Mouse (Mus musculus): ENCODE data around the gene Ksr2. TPM values are rescaled to one million over a fixed set of nuclear protein-coding genes. Genes with fewer than 3 reads are reported as not detected.

Ksr2 gene
- polyA plus RNA-seq, 1 experiment from 2014 or later: 2.6 TPM

GRCm38 (mm10) chr5:117546694-117547268 lies 133.0 kb downstream of the Ksr2 start:
- Histone ChIP-seq H3K27me3 (no peaks in the 10 kb centered on the region), H3K27ac (replicated peaks) (no peak overlapping the region), H3K4me3 (no peak overlapping the region), H3K9me3 (0 out of 2 replicates have a peak, but pooled peaks cover 4% of the 10 kb centered on the region), H3K9ac (replicated peaks) (no peak overlapping the region), H3K4me1 (no peaks in the 10 kb centered on the region), H3K4me2 (replicated peaks) (no peak overlapping the region), H3K36me3 (no peaks in the 10 kb centered on the region)
- WGBS: 86% methylated on average over 25 of the region's 25 CpGs
- ATAC-seq (ENCODE audit: low FRiP score, low read depth): no peak

- Histone ChIP-seq H3K4me3 (no peak overlapping the region), H3K9ac (replicated peaks) (no peak overlapping the region), H3K9me3 (no peaks in the 10 kb centered on the region; the same call in 1 of the 2 replicates), H3K27ac (replicated peaks) (no peak overlapping the region), H3K27me3 (no peaks in the 10 kb centered on the region), H3K36me3 (no peaks in the 10 kb centered on the region), H3K4me2 (replicated peaks) (no peak overlapping the region), H3K4me1 (no peaks in the 10 kb centered on the region)
- no peak for ATAC-seq (ENCODE audit: low FRiP score, low read depth)
- 69% methylated on average over 9 of the region's 9 CpGs for WGBS
These were observed 137.2 kb downstream of the Ksr2 start for GRCm38 (mm10) chr5:117550992-117551391.

GRCm38 (mm10) chr5:117552096-117552495 lies 138.3 kb downstream of the Ksr2 start:
- H3K4me2 ChIP-seq (replicated peaks): no peak overlapping the region
- H3K36me3 ChIP-seq: no peaks in the 10 kb centered on the region
- WGBS: 93% methylated on average over 8 of the region's 8 CpGs

GRCm38 (mm10) chr5:117554505-117554904 lies 140.7 kb downstream of the Ksr2 start:
- no peak overlapping the region for H3K4me2 ChIP-seq (replicated peaks)
- 95% methylated on average over 4 of the region's 4 CpGs for WGBS
- no peak for ATAC-seq (ENCODE audit: low FRiP score, low read depth)
- H3K27me3 ChIP-seq: no peaks in the 10 kb centered on the region
- H3K9ac ChIP-seq (replicated peaks): no peak overlapping the region
- H3K9me3 ChIP-seq: no peaks in the 10 kb centered on the region; the same call in 1 of the 2 replicates
- H3K27ac ChIP-seq (replicated peaks): no peak overlapping the region
- no peaks in the 10 kb centered on the region for H3K4me1 ChIP-seq
- H3K4me3 ChIP-seq: no peak overlapping the region
- no peaks in the 10 kb centered on the region for H3K36me3 ChIP-seq

More at GRCm38 (mm10) chr5:117552096-117552495, 138.3 kb downstream of the Ksr2 start:
- H3K4me1 ChIP-seq: no peaks in the 10 kb centered on the region
- no peak overlapping the region for H3K9ac ChIP-seq (replicated peaks)
- no peaks in the 10 kb centered on the region; the same call in 1 of the 2 replicates for H3K9me3 ChIP-seq
- no peak for ATAC-seq (ENCODE audit: low FRiP score, low read depth)
- no peak overlapping the region for H3K4me3 ChIP-seq
- no peak overlapping the region for H3K27ac ChIP-seq (replicated peaks)
- no peaks in the 10 kb centered on the region for H3K27me3 ChIP-seq

- WGBS: 80% methylated on average over 9 of the region's 9 CpGs
- Histone ChIP-seq H3K9me3 (no peaks in the 10 kb centered on the region; the same call in 1 of the 2 replicates), H3K4me1 (no peaks in the 10 kb centered on the region), H3K4me2 (replicated peaks) (no peak overlapping the region), H3K27ac (replicated peaks) (no peak overlapping the region), H3K27me3 (no peaks in the 10 kb centered on the region), H3K36me3 (no peaks in the 10 kb centered on the region), H3K4me3 (no peak overlapping the region), H3K9ac (replicated peaks) (no peak overlapping the region)
- ATAC-seq (ENCODE audit: low FRiP score, low read depth): no peak
These were observed 142.8 kb downstream of the Ksr2 start for GRCm38 (mm10) chr5:117556570-117556969.

GRCm38 (mm10) chr5:117561080-117561479 lies 147.3 kb downstream of the Ksr2 start:
- Histone ChIP-seq H3K9me3 (no peaks in the 10 kb centered on the region), H3K9ac (replicated peaks) (no peak overlapping the region), H3K27me3 (no peaks in the 10 kb centered on the region), H3K4me3 (no peak overlapping the region), H3K36me3 (no peaks in the 10 kb centered on the region), H3K4me2 (replicated peaks) (no peak overlapping the region), H3K4me1 (no peaks in the 10 kb centered on the region), H3K27ac (replicated peaks) (no peak overlapping the region)
- no peak for ATAC-seq (ENCODE audit: low FRiP score, low read depth)
- WGBS: 86% methylated on average over 2 of the region's 2 CpGs

GRCm38 (mm10) chr5:117566051-117566665 lies 152.4 kb downstream of the Ksr2 start:
- H3K27ac ChIP-seq (replicated peaks): no peak overlapping the region; the same call in 1 of the 2 replicates
- ATAC-seq (ENCODE audit: low FRiP score, low read depth): no peak
- H3K9ac ChIP-seq (replicated peaks): no peak overlapping the region

GRCm38 (mm10) chr5:117569190-117569795 lies 155.5 kb downstream of the Ksr2 start:
- Histone ChIP-seq H3K4me1 (no peaks in the 10 kb centered on the region), H3K4me2 (replicated peaks) (no peak overlapping the region), H3K4me3 (no peak overlapping the region), H3K27me3 (no peaks in the 10 kb centered on the region), H3K9me3 (no peaks in the 10 kb centered on the region), H3K36me3 (no peaks in the 10 kb centered on the region), H3K9ac (replicated peaks) (no peak overlapping the region), H3K27ac (replicated peaks) (no peak overlapping the region)
- ATAC-seq (ENCODE audit: low FRiP score, low read depth): no peak
- WGBS: 87% methylated on average over 6 of the region's 6 CpGs

More at GRCm38 (mm10) chr5:117566051-117566665, 152.4 kb downstream of the Ksr2 start:
- H3K4me1 ChIP-seq: no peaks in the 10 kb centered on the region
- no peaks in the 10 kb centered on the region for H3K36me3 ChIP-seq
- WGBS: 76% methylated on average over 12 of the region's 12 CpGs
- H3K4me2 ChIP-seq (replicated peaks): no peak overlapping the region
- no peak overlapping the region for H3K4me3 ChIP-seq
- no peaks in the 10 kb centered on the region for H3K9me3 ChIP-seq
- no peaks in the 10 kb centered on the region for H3K27me3 ChIP-seq

GRCm38 (mm10) chr5:117572428-117572827 lies 158.6 kb downstream of the Ksr2 start:
- ATAC-seq (ENCODE audit: low FRiP score, low read depth): no peak
- H3K9me3 ChIP-seq: no peaks in the 10 kb centered on the region
- H3K4me3 ChIP-seq: no peak overlapping the region
- no peak overlapping the region for H3K4me2 ChIP-seq (replicated peaks)
- WGBS: 87% methylated on average over 14 of the region's 14 CpGs
- no peaks in the 10 kb centered on the region for H3K27me3 ChIP-seq
- H3K36me3 ChIP-seq: no peaks in the 10 kb centered on the region
- H3K27ac ChIP-seq (replicated peaks): no peak overlapping the region
- no peak overlapping the region for H3K9ac ChIP-seq (replicated peaks)
- H3K4me1 ChIP-seq: no peaks in the 10 kb centered on the region

- H3K9me3 ChIP-seq: no peaks in the 10 kb centered on the region
- H3K27me3 ChIP-seq: no peaks in the 10 kb centered on the region
- no peak overlapping the region for H3K27ac ChIP-seq (replicated peaks)
- H3K9ac ChIP-seq (replicated peaks): no peak overlapping the region
- no peak for ATAC-seq (ENCODE audit: low FRiP score, low read depth)
- H3K4me1 ChIP-seq: no peaks in the 10 kb centered on the region
- H3K4me3 ChIP-seq: no peak overlapping the region
- no peak overlapping the region for H3K4me2 ChIP-seq (replicated peaks)
- WGBS: 88% methylated on average over 7 of the region's 7 CpGs
- no peaks in the 10 kb centered on the region for H3K36me3 ChIP-seq
These were observed 161.1 kb downstream of the Ksr2 start for GRCm38 (mm10) chr5:117574894-117575293.

- no peaks in the 10 kb centered on the region for H3K4me1 ChIP-seq
- no peaks in the 10 kb centered on the region for H3K36me3 ChIP-seq
- no peak overlapping the region for H3K4me3 ChIP-seq
- no peak overlapping the region for H3K27ac ChIP-seq (replicated peaks)
- H3K27me3 ChIP-seq: no peaks in the 10 kb centered on the region
- no peaks in the 10 kb centered on the region for H3K9me3 ChIP-seq
- WGBS: 88% methylated on average over 5 of the region's 5 CpGs
- H3K9ac ChIP-seq (replicated peaks): no peak overlapping the region
- no peak for ATAC-seq (ENCODE audit: low FRiP score, low read depth)
- no peak overlapping the region for H3K4me2 ChIP-seq (replicated peaks)
These were observed 163.8 kb downstream of the Ksr2 start for GRCm38 (mm10) chr5:117577598-117577997.

GRCm38 (mm10) chr5:117581711-117582110 lies 167.9 kb downstream of the Ksr2 start:
- 87% methylated on average over 3 of the region's 3 CpGs for WGBS
- H3K27me3 ChIP-seq: no peaks in the 10 kb centered on the region
- no peak for ATAC-seq (ENCODE audit: low FRiP score, low read depth)
- H3K9me3 ChIP-seq: no peaks in the 10 kb centered on the region
- no peaks in the 10 kb centered on the region for H3K36me3 ChIP-seq
- H3K4me3 ChIP-seq: no peak overlapping the region
- H3K4me1 ChIP-seq: no peaks in the 10 kb centered on the region
- H3K9ac ChIP-seq (replicated peaks): no peak overlapping the region
- H3K4me2 ChIP-seq (replicated peaks): no peak overlapping the region
- H3K27ac ChIP-seq (replicated peaks): no peak overlapping the region

Measured in midbrain, embryonic 12.5 days (tissue).